20 mouse cellular contexts compared by ENCODE assay signal in the genomic region with DNA sequence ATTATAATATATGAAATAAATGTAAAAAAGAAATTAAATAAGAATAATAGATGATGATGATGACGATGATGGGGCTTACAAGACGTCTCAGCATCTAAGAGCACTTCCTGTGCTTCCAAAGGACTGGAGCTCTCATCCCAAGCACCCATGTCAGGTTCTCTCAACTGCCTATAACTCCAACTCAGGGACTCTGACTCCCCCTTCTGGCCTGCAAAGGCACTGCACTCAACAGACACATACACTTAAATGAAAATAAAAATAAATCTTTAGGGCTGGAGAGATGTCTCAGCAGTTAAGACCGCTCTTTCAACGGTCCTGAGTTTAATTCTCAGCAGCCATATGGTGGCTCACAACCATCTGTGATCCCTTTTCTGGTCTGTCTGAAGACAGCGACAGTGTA. TPM values are rescaled to one million over a fixed set of nuclear protein-coding genes. Genes with fewer than 3 reads are reported as not detected.
A peak's percentile ranks its signal among the peaks of the same experiment; 100 is the strongest.
DNase-seq lines count a peak whose midpoint lies in the region; ATAC-seq and TF ChIP-seq lines count a peak whose summit lies in the region.
"Had no signal": no experiment of that assay in that cellular context is flagged by ENCODE, and none has a peak within 500 bp of the region (broad histone marks: within the 10 kb centered on the region; RNA-seq: fewer than 3 reads in every experiment).

No protein-coding gene starts in this region.

- WGBS in forebrain, postnatal 0 days: 85% methylated on average over 5 of the region's 5 CpGs
- WGBS in forebrain, embryonic 10.5 days: 94% methylated on average over 5 of the region's 5 CpGs

- H3K4me2 ChIP-seq in forebrain, postnatal 0 days (ENCODE audit: low read depth): no peak overlapping the region
- H3K4me2 ChIP-seq in CH12.LX (ENCODE audit: insufficient read depth, low read depth, poor library complexity, severe bottlenecking): no peak overlapping the region
- H3K4me2 ChIP-seq: kidney, embryonic 15.5 days; midbrain, embryonic 11.5 days; neural tube, embryonic 15.5 days had no signal

- no peak for ATAC-seq in forebrain, postnatal 0 days
- ATAC-seq: hindbrain, embryonic 16.5 days had no signal

- peak; percentile 45 for TF ChIP-seq CTCF in forebrain, postnatal 0 days (IDR thresholded peaks at IDR 0.05; ENCODE audit: low read depth)
- peak; percentile 56 for TF ChIP-seq CTCF in layer of hippocampus, adult 2 months (conservative IDR thresholded peaks at IDR 0.05)
- peak; percentile 21 to 32; a peak in 1 of 4 replicates for TF ChIP-seq CTCF in CH12.LX (conservative IDR thresholded peaks at IDR 0.05 in 1 of 2, IDR thresholded peaks at IDR 0.05 in 1 of 2; ENCODE audit: low read depth in 2 of 2, low read length in 2 of 2)

- no peak for TF ChIP-seq POLR2A in CH12.LX (IDR thresholded peaks at IDR 0.05; ENCODE audit: low read depth, low read length)

- no peaks in the 10 kb centered on the region for H3K79me2 ChIP-seq in CH12.LX (replicated peaks; ENCODE audit: control insufficient read depth, extremely low read depth, insufficient read depth, poor library complexity, severe bottlenecking)

- no peak overlapping the region for H3K4me3 ChIP-seq in forebrain, postnatal 0 days (ENCODE audit: low read depth, low read length)
- H3K4me3 ChIP-seq in forebrain, embryonic 10.5 days: no peak overlapping the region
- no peak overlapping the region for H3K4me3 ChIP-seq in layer of hippocampus, adult 2 months
- no peak overlapping the region for H3K4me3 ChIP-seq in CH12.LX (replicated peaks in 1 of 3; ENCODE audit: low read depth in 2 of 3, low read length in 2 of 3, poor library complexity in 1 of 3)
- H3K4me3 ChIP-seq: embryonic facial prominence, embryonic 10.5 days; heart, embryonic 10.5 days; kidney, embryonic 15.5 days; neural tube, embryonic 15.5 days had no signal

- H3K27ac ChIP-seq in forebrain, postnatal 0 days (ENCODE audit: low read depth, low read length): no peak overlapping the region
- H3K27ac ChIP-seq in forebrain, embryonic 10.5 days: no peak overlapping the region
- no peak overlapping the region for H3K27ac ChIP-seq in layer of hippocampus, adult 2 months
- H3K27ac ChIP-seq in CH12.LX (ENCODE audit: insufficient read depth, low read depth): no peak overlapping the region
- H3K27ac ChIP-seq: embryonic facial prominence, embryonic 10.5 days; heart, embryonic 10.5 days; kidney, embryonic 15.5 days; neural tube, embryonic 15.5 days had no signal

- TF ChIP-seq EP300 in CH12.LX (IDR thresholded peaks at IDR 0.05; ENCODE audit: low read length): no peak

- H3K27me3 ChIP-seq in forebrain, postnatal 0 days (ENCODE audit: insufficient read depth, low read length): no peaks in the 10 kb centered on the region
- no peaks in the 10 kb centered on the region for H3K27me3 ChIP-seq in forebrain, embryonic 10.5 days (ENCODE audit: poor library complexity, severe bottlenecking)
- H3K27me3 ChIP-seq in CH12.LX (replicated peaks): peaks cover 11% of the 10 kb centered on the region
- H3K27me3 ChIP-seq: kidney, embryonic 15.5 days; neural tube, embryonic 15.5 days had no signal

- no peak for DNase-seq in forebrain, postnatal 0 days
- DNase-seq in forebrain, embryonic 10.5 days (ENCODE audit: extremely low spot score, low spot score): no peak
- DNase-seq in layer of hippocampus, adult 2 months (ENCODE audit: low spot score in 2 of 2): no peak
- no peak for DNase-seq in layer of hippocampus, adult 18-20 months (ENCODE audit: low spot score in 2 of 2)
- DNase-seq in CH12.LX (ENCODE audit: extremely low read depth) (no peak), R1 (ENCODE audit: low read depth, low spot score) (peak; percentile 70)
- no peak for DNase-seq in frontal cortex, postnatal 14 days (ENCODE audit: low spot score in 2 of 2)
- no peak for DNase-seq in left cerebral cortex, adult 8-10 months (ENCODE audit: low spot score in 2 of 2)
- DNase-seq: adrenal gland, postnatal 14 days; cerebellum, adult 9-10 months; kidney, adult 11 months; lung, postnatal 10 days had no signal

- in situ Hi-C loops in CH12.LX (cut with MboI; ENCODE audit: low pct_ligation_motif_present, low pct_unique_long_range_greater_than_20kb, low sequenced_read_pairs): no loop called here

- H3K4me1 ChIP-seq in forebrain, postnatal 0 days (ENCODE audit: insufficient read depth): no peaks in the 10 kb centered on the region
- no peaks in the 10 kb centered on the region for H3K4me1 ChIP-seq in forebrain, embryonic 10.5 days
- no peaks in the 10 kb centered on the region for H3K4me1 ChIP-seq in CH12.LX (ENCODE audit: control insufficient read depth in 1 of 2, insufficient read depth in 2 of 2)
- H3K4me1 ChIP-seq: embryonic facial prominence, embryonic 10.5 days; heart, embryonic 10.5 days; kidney, embryonic 15.5 days; neural tube, embryonic 15.5 days had no signal

- H3K36me3 ChIP-seq in forebrain, postnatal 0 days (ENCODE audit: insufficient read depth): no peaks in the 10 kb centered on the region
- H3K36me3 ChIP-seq in forebrain, embryonic 10.5 days (replicated peaks): no peaks in the 10 kb centered on the region
- H3K36me3 ChIP-seq in CH12.LX (replicated peaks in 1 of 2; ENCODE audit: control insufficient read depth in 1 of 2, insufficient read depth in 1 of 2, low read length in 1 of 2): no peaks in the 10 kb centered on the region
- H3K36me3 ChIP-seq: embryonic facial prominence, embryonic 10.5 days; G1E; heart, embryonic 10.5 days; kidney, embryonic 15.5 days; neural tube, embryonic 15.5 days had no signal

- dilution Hi-C loops in CH12.LX (cut with MboI; ENCODE audit: extremely low pct_ligation_motif_present, extremely low pct_unique_long_range_greater_than_20kb, low sequenced_read_pairs): no loop called here

- TF ChIP-seq RAD21 in CH12.LX (IDR thresholded peaks at IDR 0.05; ENCODE audit: low read depth, low read length): no peak; the same call in 1 of the 2 replicates

- no peak overlapping the region for H3K9ac ChIP-seq in forebrain, postnatal 0 days
- H3K9ac ChIP-seq in CH12.LX (ENCODE audit: insufficient read depth, low read depth): no peak overlapping the region
- H3K9ac ChIP-seq: kidney, embryonic 15.5 days; neural tube, embryonic 15.5 days had no signal

- no peaks in the 10 kb centered on the region for H3K9me3 ChIP-seq in forebrain, postnatal 0 days (ENCODE audit: low read length)
- H3K9me3 ChIP-seq in forebrain, embryonic 10.5 days: peaks cover 4% of the 10 kb centered on the region
- H3K9me3 ChIP-seq in CH12.LX (replicated peaks; ENCODE audit: low read length): peaks cover 2% of the 10 kb centered on the region
- H3K9me3 ChIP-seq: G1E; heart, embryonic 10.5 days; kidney, embryonic 15.5 days; neural tube, embryonic 15.5 days had no signal

TF ChIP-seq in CH12.LX, 34 proteins besides CTCF, POLR2A, EP300 and RAD21 (continues in another document):
- TF ChIP-seq IRF4 (IDR thresholded peaks at IDR 0.05; ENCODE audit: low read depth, low read length) (no peak), ZNF384 (IDR thresholded peaks at IDR 0.05; ENCODE audit: low read depth, low read length) (no peak), CHD1 (IDR thresholded peaks at IDR 0.05; ENCODE audit: low read depth, low read length) (no peak), ELF1 (IDR thresholded peaks at IDR 0.05; ENCODE audit: low read depth, low read length) (no peak), GABPA (IDR thresholded peaks at IDR 0.05; ENCODE audit: insufficient replicate concordance, low read depth, low read length) (no peak), ZKSCAN1 (IDR thresholded peaks at IDR 0.05; ENCODE audit: borderline replicate concordance, low read depth, low read length) (no peak), SMC3 (IDR thresholded peaks at IDR 0.05; ENCODE audit: low read depth, low read length) (no peak), TBP (conservative IDR thresholded peaks at IDR 0.05; ENCODE audit: low read depth, low read length) (no peak), MEF2A (IDR thresholded peaks at IDR 0.05; ENCODE audit: borderline replicate concordance, low read depth, low read length) (no peak), POLR2AphosphoS2 (IDR thresholded peaks at IDR 0.05; ENCODE audit: low read depth, low read length) (no peak), NELFE (IDR thresholded peaks at IDR 0.05; ENCODE audit: low read depth, low read length) (no peak), MAFK (IDR thresholded peaks at IDR 0.05; ENCODE audit: insufficient replicate concordance, low read length) (no peak), KAT2A (IDR thresholded peaks at IDR 0.05; ENCODE audit: insufficient replicate concordance, low read length) (no peak)

RNA-seq across cellular contexts. Expression of a gene that starts 16.8 kb away (rescaled TPM):
- total RNA-seq in forebrain, postnatal 0 days (2014; rRNA removed): 258 and 312 TPM in 2 replicates
- 330 and 336 TPM in 2 replicates for polyA plus RNA-seq in forebrain, postnatal 0 days (2015; fragmentation: Nextera tagmentation; extraction: Ambion mirVana)
- polyA plus RNA-seq in forebrain, embryonic 10.5 days (2016; fragmentation: Nextera tagmentation; extraction: Ambion mirVana): 1,091 and 1,094 TPM in 2 replicates
- 100 to 1,000 TPM; 160 to 167 TPM for total RNA-seq in layer of hippocampus, adult 2 months (2021)
- total RNA-seq in layer of hippocampus, adult 18-20 months (2021): 100 to 1,000 TPM; 161 to 173 TPM
- total RNA-seq in CH12.LX (2012; rRNA removed): 847 and 977 TPM in 2 replicates
- 1,083 and 1,183 TPM in 2 replicates for total RNA-seq in CH12.LX (2014; rRNA removed)
- polyA plus RNA-seq in CH12.LX (2012; ENCODE audit: insufficient read length, low read depth): 1,512 and 1,664 TPM in 2 replicates
- total RNA-seq in left cerebral cortex, adult 8-10 months (2022): 100 to 1,000 TPM; 162 to 172 (median 168) TPM

RNA-seq across cellular contexts. Expression of a gene that starts 28.3 kb away (rescaled TPM):
- total RNA-seq in forebrain, postnatal 0 days (2014; rRNA removed): 17.4 and 18.5 TPM in 2 replicates
- 9.4 and 12.5 TPM in 2 replicates for polyA plus RNA-seq in forebrain, postnatal 0 days (2015; fragmentation: Nextera tagmentation; extraction: Ambion mirVana)
- polyA plus RNA-seq in forebrain, embryonic 10.5 days (2016; fragmentation: Nextera tagmentation; extraction: Ambion mirVana): 24.9 and 25.3 TPM in 2 replicates
- 10 to 100 TPM; 30.9 to 31.8 TPM for total RNA-seq in layer of hippocampus, adult 2 months (2021)
- total RNA-seq in layer of hippocampus, adult 18-20 months (2021): 10 to 100 TPM; 27.1 to 29.2 TPM
- total RNA-seq in CH12.LX (2012; rRNA removed): 3.4 and 5.2 TPM in 2 replicates
- total RNA-seq in CH12.LX (2014; rRNA removed): 0.74 and 1.2 TPM in 2 replicates
- 1.9 and 2.5 TPM in 2 replicates for polyA plus RNA-seq in CH12.LX (2012; ENCODE audit: insufficient read length, low read depth)
- 10 to 100 TPM; 20.9 to 27.5 (median 22.3) TPM for total RNA-seq in left cerebral cortex, adult 8-10 months (2022)

RNA-seq across cellular contexts. Expression of a gene that starts 59.9 kb away (rescaled TPM):
- 0.46 and 1.0 TPM in 2 replicates for total RNA-seq in forebrain, postnatal 0 days (2014; rRNA removed)
- 0.19 and 0.22 TPM in 2 replicates for polyA plus RNA-seq in forebrain, postnatal 0 days (2015; fragmentation: Nextera tagmentation; extraction: Ambion mirVana)
- 0.02 TPM in 1 of 2 replicates, not detected in the other for polyA plus RNA-seq in forebrain, embryonic 10.5 days (2016; fragmentation: Nextera tagmentation; extraction: Ambion mirVana)
- total RNA-seq in layer of hippocampus, adult 2 months (2021): under 1 TPM; 0.33 to 0.39 TPM
- under 1 TPM; 0.33 to 0.67 TPM for total RNA-seq in layer of hippocampus, adult 18-20 months (2021)
- total RNA-seq in CH12.LX (2012; rRNA removed) (0.04 TPM in 1 of 2 replicates, not detected in the other), CH12.LX (2014; rRNA removed) (0.05 and 0.07 TPM in 2 replicates)
- polyA plus RNA-seq in CH12.LX (2012; ENCODE audit: insufficient read length, low read depth): 0.11 TPM in 1 of 2 replicates, not detected in the other
- total RNA-seq in left cerebral cortex, adult 8-10 months (2022): 1 to 10 TPM; 2.0 to 3.1 (median 2.8) TPM
- polyA plus RNA-seq: embryonic facial prominence, embryonic 10.5 days; forebrain, embryonic 11.5 days; G1E had no signal
